Comparison of ENCODE assay signal across 10 mouse cellular contexts in genomic region chr12:25330004-25330708, GRCm38 (mm10).
DNase-seq lines count a peak whose midpoint lies in the region; ATAC-seq lines count a peak whose summit lies in the region.
"Had no signal": no experiment of that assay in that cellular context is flagged by ENCODE, and none has a peak within 500 bp of the region (broad histone marks: within the 10 kb centered on the region; RNA-seq: fewer than 3 reads in every experiment).

No protein-coding gene starts in this region.

- H3K27ac ChIP-seq in heart, embryonic 13.5 days (replicated peaks), result peak overlapping the region; percentile 73
- H3K27ac ChIP-seq in hindbrain, embryonic 11.5 days (ENCODE audit: low read depth, low read length), result no peak overlapping the region
- no peak overlapping the region for H3K27ac ChIP-seq in forebrain, embryonic 12.5 days
- H3K27ac ChIP-seq: midbrain, embryonic 15.5 days had no signal

- ATAC-seq in heart, embryonic 13.5 days (ENCODE audit: extremely low read depth, insufficient number of reproducible peaks, low FRiP score, low TSS enrichment), result peak; percentile 75; the same call in 1 of the 2 replicates
- ATAC-seq in hindbrain, embryonic 11.5 days (ENCODE audit: low FRiP score), result no peak
- no peak for ATAC-seq in forebrain, embryonic 12.5 days (ENCODE audit: low FRiP score)
- ATAC-seq: midbrain, embryonic 15.5 days had no signal

- H3K4me3 ChIP-seq in heart, embryonic 13.5 days, result no peak overlapping the region
- no peak overlapping the region for H3K4me3 ChIP-seq in hindbrain, embryonic 11.5 days (ENCODE audit: low read depth, low read length)
- H3K4me3 ChIP-seq in forebrain, embryonic 12.5 days (replicated peaks), result no peak overlapping the region
- H3K4me3 ChIP-seq: midbrain, embryonic 15.5 days had no signal

- H3K4me2 ChIP-seq in heart, embryonic 13.5 days, result no peak overlapping the region
- H3K4me2 ChIP-seq in hindbrain, embryonic 11.5 days (replicated peaks; ENCODE audit: low read depth, low read length), result no peak overlapping the region
- no peak overlapping the region for H3K4me2 ChIP-seq in forebrain, embryonic 12.5 days
- H3K4me2 ChIP-seq: midbrain, embryonic 15.5 days had no signal

- H3K9ac ChIP-seq in heart, embryonic 13.5 days, result no peak overlapping the region
- H3K9ac ChIP-seq in hindbrain, embryonic 11.5 days (ENCODE audit: low read depth, low read length), result no peak overlapping the region
- no peak overlapping the region for H3K9ac ChIP-seq in forebrain, embryonic 12.5 days
- H3K9ac ChIP-seq: midbrain, embryonic 15.5 days had no signal

- H3K9me3 ChIP-seq in heart, embryonic 13.5 days, result no peaks in the 10 kb centered on the region
- H3K9me3 ChIP-seq in hindbrain, embryonic 11.5 days (ENCODE audit: control insufficient read depth, low read length), result no peaks in the 10 kb centered on the region
- H3K9me3 ChIP-seq in forebrain, embryonic 12.5 days, result no peaks in the 10 kb centered on the region
- H3K9me3 ChIP-seq: midbrain, embryonic 15.5 days had no signal

- H3K27me3 ChIP-seq in heart, embryonic 13.5 days (replicated peaks), result no peaks in the 10 kb centered on the region
- H3K27me3 ChIP-seq in hindbrain, embryonic 11.5 days (ENCODE audit: control insufficient read depth, insufficient read depth, low read length), result no peaks in the 10 kb centered on the region
- no peaks in the 10 kb centered on the region for H3K27me3 ChIP-seq in forebrain, embryonic 12.5 days
- H3K27me3 ChIP-seq: midbrain, embryonic 15.5 days had no signal

- 13% methylated on average over 5 of the region's 5 CpGs for WGBS in heart, embryonic 13.5 days
- WGBS in hindbrain, embryonic 11.5 days, result 83% methylated on average over 5 of the region's 5 CpGs
- WGBS in forebrain, embryonic 12.5 days, result 82% methylated on average over 5 of the region's 5 CpGs

- intact Hi-C loops in left cerebral cortex, postnatal 10 days (cut with DNase I), result no loop called here

- H3K4me1 ChIP-seq in heart, embryonic 13.5 days, result peaks cover 24% of the 10 kb centered on the region
- H3K4me1 ChIP-seq in hindbrain, embryonic 11.5 days (replicated peaks; ENCODE audit: control insufficient read depth, insufficient read depth, low read length), result no peaks in the 10 kb centered on the region
- no peaks in the 10 kb centered on the region for H3K4me1 ChIP-seq in forebrain, embryonic 12.5 days

- DNase-seq in left cerebral cortex, adult 11 months (ENCODE audit: low spot score), result peak; percentile 14
- DNase-seq in left cerebral cortex, postnatal 10 days (ENCODE audit: extremely low spot score in 1 of 2, low spot score in 2 of 2), result no peak
- DNase-seq in brain, adult 2 months (ENCODE audit: low read depth, low spot score), result peak; percentile 52
- peak; percentile 46 for DNase-seq in lung, postnatal 14 days
- DNase-seq in hindbrain, embryonic 11.5 days (ENCODE audit: low spot score), result no peak
- DNase-seq in layer of hippocampus, adult 18-20 months (ENCODE audit: low spot score in 2 of 2), result no peak

- H3K36me3 ChIP-seq in heart, embryonic 13.5 days, result no peaks in the 10 kb centered on the region
- no peaks in the 10 kb centered on the region for H3K36me3 ChIP-seq in hindbrain, embryonic 11.5 days (ENCODE audit: control insufficient read depth, insufficient read depth, low read length)
- no peaks in the 10 kb centered on the region for H3K36me3 ChIP-seq in forebrain, embryonic 12.5 days (replicated peaks)
- H3K36me3 ChIP-seq: G1E; midbrain, embryonic 15.5 days had no signal

Comparison
In these comparisons a context has a peak if more than half of its experiments do, and no peak if none do; other contexts are left out.
1. DNase-seq: peak in left cerebral cortex, adult 11 months (single experiment), brain, adult 2 months (single experiment) and lung, postnatal 14 days (single experiment); none in left cerebral cortex, postnatal 10 days (0 of 2), hindbrain, embryonic 11.5 days (single experiment) and layer of hippocampus, adult 18-20 months (0 of 2).